Mouse (Mus musculus): Measurements from ENCODE around the gene Lingo3. TPM values are rescaled to one million over a fixed set of nuclear protein-coding genes. Genes with fewer than 3 reads are reported as not detected.
"Not testable (repeated sequence)": the region's sequence is repeated elsewhere in the genome, so short reads cannot be mapped to it uniquely, and the experiment has no call there.

The Lingo3 gene
- polyA plus RNA-seq, 1 experiment = 0.04 TPM

GRCm38 (mm10) chr10:80823847-80824643 is 19.8 kb downstream of the Lingo3 start:
- Histone ChIP-seq H3K4me1 (peaks cover 54% of the 10 kb centered on the region), H3K36me3 (replicated peaks; ENCODE audit: low read length) (peaks cover 15% of the 10 kb centered on the region), H3K27me3 (replicated peaks) (no peaks in the 10 kb centered on the region), H3K4me3 (replicated peaks) (peak overlapping the region; percentile 86), H3K9me3 (no peaks in the 10 kb centered on the region)
- TF ChIP-seq GATA1 (IDR thresholded peaks at IDR 0.05; ENCODE audit: borderline replicate concordance, low read length) (no peak), FLI1 (IDR thresholded peaks at IDR 0.05; ENCODE audit: low read length) (no peak)

DNA sequence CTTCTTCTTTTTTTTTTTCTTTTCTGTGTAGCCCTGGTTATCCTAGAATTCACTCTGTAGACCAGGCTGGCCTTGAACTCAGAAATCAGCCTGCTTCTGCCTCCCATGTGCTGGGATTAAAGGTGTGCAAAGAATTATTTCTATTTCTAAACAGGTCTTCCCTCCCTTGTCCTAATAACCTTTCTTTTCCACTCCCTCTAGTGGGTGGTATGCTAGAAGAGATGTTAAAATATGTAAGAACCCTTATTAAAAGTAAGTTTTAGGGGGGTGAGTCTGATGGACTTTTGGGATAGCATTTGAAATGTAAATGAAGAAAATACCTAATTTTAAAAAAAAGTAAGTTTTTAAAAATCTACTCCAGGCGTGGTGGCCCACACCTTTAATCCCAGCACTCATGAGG is 20.5 kb downstream of the Lingo3 start:
- H3K36me3 ChIP-seq (replicated peaks; ENCODE audit: low read length) = peaks cover 10% of the 10 kb centered on the region
- H3K4me1 ChIP-seq = peaks cover 57% of the 10 kb centered on the region
- H3K27me3 ChIP-seq (replicated peaks) = no peaks in the 10 kb centered on the region
- H3K4me3 ChIP-seq (replicated peaks) = no peak overlapping the region
- TF ChIP-seq GATA1 (IDR thresholded peaks at IDR 0.05; ENCODE audit: borderline replicate concordance, low read length) = no peak
- TF ChIP-seq FLI1 (IDR thresholded peaks at IDR 0.05; ENCODE audit: low read length) = no peak
- no peaks in the 10 kb centered on the region for H3K9me3 ChIP-seq

DNA sequence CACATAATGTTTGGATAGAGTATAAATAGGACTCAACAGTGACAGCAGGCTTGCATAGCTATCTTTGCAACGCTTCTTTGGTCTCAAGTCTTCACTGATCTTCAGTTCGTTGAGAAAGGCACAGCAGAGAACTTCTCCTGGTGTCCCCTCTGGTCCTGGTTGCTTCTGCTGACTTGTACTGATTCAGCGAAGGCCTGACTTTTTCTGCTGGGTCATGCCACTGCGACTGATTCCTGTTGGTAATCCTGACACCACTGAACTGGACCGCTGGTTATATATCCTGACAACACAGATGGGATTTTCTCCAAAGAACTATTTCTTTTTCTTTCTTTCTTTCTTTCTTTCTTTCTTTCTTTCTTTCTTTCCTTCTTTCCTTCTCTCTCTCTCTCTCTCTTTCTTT is 21.3 kb downstream of the Lingo3 start:
- Histone ChIP-seq H3K27me3 (replicated peaks) (no peaks in the 10 kb centered on the region), H3K36me3 (replicated peaks; ENCODE audit: low read length) (peaks cover 3% of the 10 kb centered on the region), H3K4me1 (peaks cover 51% of the 10 kb centered on the region), H3K4me3 (replicated peaks) (peak overlapping the region; percentile 78), H3K9me3 (no peaks in the 10 kb centered on the region)
- no peak for TF ChIP-seq GATA1 (IDR thresholded peaks at IDR 0.05; ENCODE audit: borderline replicate concordance, low read length)
- TF ChIP-seq FLI1 (IDR thresholded peaks at IDR 0.05; ENCODE audit: low read length) = no peak

- TF ChIP-seq GATA1 (IDR thresholded peaks at IDR 0.05; ENCODE audit: borderline replicate concordance, low read length) = no peak
- H3K36me3 ChIP-seq (replicated peaks; ENCODE audit: low read length) = no peaks in the 10 kb centered on the region
- H3K4me1 ChIP-seq = peaks cover 49% of the 10 kb centered on the region
- peak overlapping the region; percentile 78 for H3K4me3 ChIP-seq (replicated peaks)
- no peaks in the 10 kb centered on the region for H3K27me3 ChIP-seq (replicated peaks)
- no peaks in the 10 kb centered on the region for H3K9me3 ChIP-seq
These were observed 21.8 kb downstream of the Lingo3 start for GRCm38 (mm10) chr10:80821991-80822390.

- peaks cover 2% of the 10 kb centered on the region for H3K27me3 ChIP-seq (replicated peaks)
- no peaks in the 10 kb centered on the region for H3K9me3 ChIP-seq
- H3K36me3 ChIP-seq (replicated peaks; ENCODE audit: low read length) = no peaks in the 10 kb centered on the region
- no peak overlapping the region for H3K4me3 ChIP-seq (replicated peaks)
- TF ChIP-seq FLI1 (IDR thresholded peaks at IDR 0.05; ENCODE audit: low read length) (no peak), GATA1 (IDR thresholded peaks at IDR 0.05; ENCODE audit: borderline replicate concordance, low read length) (no peak)
- peaks cover 41% of the 10 kb centered on the region for H3K4me1 ChIP-seq
These were observed 24.4 kb downstream of the Lingo3 start for GRCm38 (mm10) chr10:80819406-80819805.

GRCm38 (mm10) chr10:80818599-80819281 is 25.1 kb downstream of the Lingo3 start:
- Histone ChIP-seq H3K27me3 (replicated peaks) (peaks cover 2% of the 10 kb centered on the region), H3K4me1 (peaks cover 35% of the 10 kb centered on the region), H3K9me3 (no peaks in the 10 kb centered on the region), H3K4me3 (replicated peaks) (no peak overlapping the region), H3K36me3 (replicated peaks; ENCODE audit: low read length) (no peaks in the 10 kb centered on the region)
- TF ChIP-seq GATA1 (IDR thresholded peaks at IDR 0.05; ENCODE audit: borderline replicate concordance, low read length) (no peak), FLI1 (IDR thresholded peaks at IDR 0.05; ENCODE audit: low read length) (no peak)

GRCm38 (mm10) chr10:80817955-80818354 is 25.9 kb downstream of the Lingo3 start:
- not testable (repeated sequence) for H3K27me3 ChIP-seq (replicated peaks); H3K36me3 ChIP-seq (replicated peaks; ENCODE audit: low read length); H3K9me3 ChIP-seq; H3K4me3 ChIP-seq (replicated peaks)
- peaks cover 32% of the 10 kb centered on the region for H3K4me1 ChIP-seq

GRCm38 (mm10) chr10:80817164-80817563 is 26.7 kb downstream of the Lingo3 start:
- no peaks in the 10 kb centered on the region for H3K9me3 ChIP-seq
- peaks cover 33% of the 10 kb centered on the region for H3K4me1 ChIP-seq
- H3K27me3 ChIP-seq (replicated peaks) = peaks cover 15% of the 10 kb centered on the region
- no peak overlapping the region for H3K4me3 ChIP-seq (replicated peaks)
- TF ChIP-seq FLI1 (IDR thresholded peaks at IDR 0.05; ENCODE audit: low read length) = no peak
- TF ChIP-seq GATA1 (IDR thresholded peaks at IDR 0.05; ENCODE audit: borderline replicate concordance, low read length) = no peak
- no peaks in the 10 kb centered on the region for H3K36me3 ChIP-seq (replicated peaks; ENCODE audit: low read length)

DNA sequence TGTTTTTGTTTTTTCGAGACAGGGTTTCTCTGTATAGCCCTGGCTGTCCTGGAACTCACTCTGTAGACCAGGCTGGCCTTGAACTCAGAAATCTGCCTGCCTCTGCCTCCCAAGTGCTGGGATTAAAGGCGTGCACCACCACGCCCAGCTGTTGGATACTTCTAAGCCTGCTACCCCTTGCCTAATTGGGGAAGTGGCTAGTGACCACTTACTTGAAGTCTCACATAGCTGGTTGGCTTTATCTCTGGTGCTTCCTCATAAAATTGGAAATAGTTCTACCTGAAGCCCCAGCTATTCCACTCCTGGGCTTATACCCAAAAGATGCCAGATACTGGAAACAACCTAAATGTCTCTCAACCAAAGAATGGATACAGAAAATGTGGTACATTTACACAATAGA is 27.5 kb downstream of the Lingo3 start:
- H3K9me3 ChIP-seq; H3K4me3 ChIP-seq (replicated peaks); H3K36me3 ChIP-seq (replicated peaks; ENCODE audit: low read length): not testable (repeated sequence)
- H3K27me3 ChIP-seq (replicated peaks) = peaks cover 21% of the 10 kb centered on the region
- peaks cover 34% of the 10 kb centered on the region for H3K4me1 ChIP-seq

- no peak overlapping the region for H3K4me3 ChIP-seq (replicated peaks)
- peaks cover 45% of the 10 kb centered on the region for H3K4me1 ChIP-seq
- no peaks in the 10 kb centered on the region for H3K9me3 ChIP-seq
- H3K27me3 ChIP-seq (replicated peaks) = peaks cover 31% of the 10 kb centered on the region
- TF ChIP-seq GATA1 (IDR thresholded peaks at IDR 0.05; ENCODE audit: borderline replicate concordance, low read length) = no peak
- no peak for TF ChIP-seq FLI1 (IDR thresholded peaks at IDR 0.05; ENCODE audit: low read length)
- H3K36me3 ChIP-seq (replicated peaks; ENCODE audit: low read length) = no peaks in the 10 kb centered on the region
These were observed 29.0 kb downstream of the Lingo3 start for GRCm38 (mm10) chr10:80814800-80815199.

Measured in megakaryocyte, embryonic 14.5 days (primary cell).